In the genomic region with DNA sequence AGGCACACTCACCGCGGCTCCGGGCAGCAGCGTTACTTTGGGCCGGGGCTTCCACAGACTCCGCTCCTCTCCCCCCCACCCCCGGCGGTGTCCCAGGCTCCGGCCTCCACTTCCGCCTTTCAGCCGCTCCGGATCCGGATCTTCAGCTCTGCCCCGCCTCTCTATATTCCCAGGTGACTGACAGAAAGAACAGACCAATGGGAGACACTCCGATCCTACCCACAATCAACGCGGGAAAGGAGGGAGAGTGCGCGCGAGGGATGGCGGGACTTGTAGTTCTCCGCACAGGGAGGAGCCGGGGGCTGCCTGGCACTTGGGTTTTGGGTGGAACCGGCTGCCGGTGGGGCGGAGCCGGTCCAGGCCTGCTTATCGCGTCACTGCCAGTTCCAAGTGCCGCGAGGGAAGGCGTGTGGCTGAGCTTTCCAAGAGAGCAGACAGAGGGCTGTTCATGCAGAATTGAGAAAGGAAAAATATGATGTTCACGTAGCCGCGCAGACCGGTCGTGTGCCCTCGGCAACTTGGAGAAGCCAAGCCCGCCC, we compare ENCODE assay signal across 7 mouse cellular contexts. TPM values are rescaled to one million over a fixed set of nuclear protein-coding genes. Genes with fewer than 3 reads are reported as not detected.
DNase-seq lines count a peak whose midpoint lies in the region; ATAC-seq lines count a peak whose summit lies in the region.

A gene (minus strand): TSS at position 150 of the 539 bp plus-strand sequence.

- H3K9me3 ChIP-seq in embryonic facial prominence, embryonic 12.5 days = no peaks in the 10 kb centered on the region
- no peaks in the 10 kb centered on the region for H3K9me3 ChIP-seq in limb, embryonic 11.5 days (ENCODE audit: control insufficient read depth, low read length)
- H3K9me3 ChIP-seq in midbrain, embryonic 14.5 days (ENCODE audit: control insufficient read depth, low read length) = no peaks in the 10 kb centered on the region

- H3K4me3 ChIP-seq in embryonic facial prominence, embryonic 12.5 days = peak within 1 kb of the TSS; percentile 87
- peak within 1 kb of the TSS; percentile 96 for H3K4me3 ChIP-seq in limb, embryonic 11.5 days (ENCODE audit: low read depth, low read length)
- H3K4me3 ChIP-seq in midbrain, embryonic 14.5 days (replicated peaks; ENCODE audit: low read depth, low read length) = peak within 1 kb of the TSS; percentile 98

- under 1% methylated on average over 39 of the region's 39 CpGs for WGBS in embryonic facial prominence, embryonic 12.5 days
- WGBS in limb, embryonic 11.5 days = under 1% methylated on average over 39 of the region's 39 CpGs
- under 1% methylated on average over 39 of the region's 39 CpGs for WGBS in midbrain, embryonic 14.5 days

- peak; percentile 99 for ATAC-seq in embryonic facial prominence, embryonic 12.5 days (ENCODE audit: insufficient number of reproducible peaks, insufficient read depth, low FRiP score, low TSS enrichment)
- peak; percentile 98 for ATAC-seq in limb, embryonic 11.5 days (ENCODE audit: insufficient number of reproducible peaks, low FRiP score, low TSS enrichment, low read depth)
- ATAC-seq in midbrain, embryonic 14.5 days (ENCODE audit: low FRiP score, low TSS enrichment) = peak; percentile 98

- H3K27ac ChIP-seq in embryonic facial prominence, embryonic 12.5 days = peak within 1 kb of the TSS; percentile 42; the same call in 1 of the 2 replicates
- no peak within 1 kb of the TSS; the same call in 1 of the 2 replicates for H3K27ac ChIP-seq in limb, embryonic 11.5 days (replicated peaks; ENCODE audit: low read depth, low read length)
- peak within 1 kb of the TSS; percentile 85 for H3K27ac ChIP-seq in midbrain, embryonic 14.5 days (replicated peaks; ENCODE audit: low read depth, low read length)

- H3K36me3 ChIP-seq in embryonic facial prominence, embryonic 12.5 days = no peaks in the 10 kb centered on the region; the same call in 1 of the 2 replicates
- H3K36me3 ChIP-seq in limb, embryonic 11.5 days (ENCODE audit: control insufficient read depth, insufficient read depth, low read length) = no peaks in the 10 kb centered on the region; the same call in 1 of the 2 replicates
- peaks cover 11% of the 10 kb centered on the region for H3K36me3 ChIP-seq in midbrain, embryonic 14.5 days (ENCODE audit: control insufficient read depth, insufficient read depth, low read length)

- no peaks in the 10 kb centered on the region for H3K27me3 ChIP-seq in embryonic facial prominence, embryonic 12.5 days
- no peaks in the 10 kb centered on the region for H3K27me3 ChIP-seq in limb, embryonic 11.5 days (ENCODE audit: control insufficient read depth, insufficient read depth, low read length)
- H3K27me3 ChIP-seq in midbrain, embryonic 14.5 days (ENCODE audit: control insufficient read depth, insufficient read depth, low read length) = no peaks in the 10 kb centered on the region

- peaks cover 14% of the 10 kb centered on the region for H3K4me1 ChIP-seq in embryonic facial prominence, embryonic 12.5 days
- peaks cover 3% of the 10 kb centered on the region for H3K4me1 ChIP-seq in limb, embryonic 11.5 days (ENCODE audit: control insufficient read depth, insufficient read depth, low read length)
- peaks cover 19% of the 10 kb centered on the region for H3K4me1 ChIP-seq in midbrain, embryonic 14.5 days (ENCODE audit: control insufficient read depth, insufficient read depth, low read length)

- DNase-seq in adrenal gland, postnatal 25 days = peak; percentile 96
- peak; percentile 100 for DNase-seq in heart, adult 11 months
- DNase-seq in kidney, adult 18-20 months = peak; percentile 98
- DNase-seq in limb, embryonic 11.5 days (ENCODE audit: low spot score) = peak; percentile 99
- DNase-seq in midbrain, embryonic 14.5 days = peak; percentile 98
- peak; percentile 94 to 97 for DNase-seq in spleen, adult 18-20 months

- H3K9ac ChIP-seq in embryonic facial prominence, embryonic 12.5 days = peak within 1 kb of the TSS; percentile 85
- H3K9ac ChIP-seq in limb, embryonic 11.5 days (ENCODE audit: low read length) = peak within 1 kb of the TSS; percentile 84
- peak within 1 kb of the TSS; percentile 91 for H3K9ac ChIP-seq in midbrain, embryonic 14.5 days (replicated peaks; ENCODE audit: low read length)

- H3K4me2 ChIP-seq in embryonic facial prominence, embryonic 12.5 days (replicated peaks) = peak within 1 kb of the TSS; percentile 84
- peak within 1 kb of the TSS; percentile 74 for H3K4me2 ChIP-seq in limb, embryonic 11.5 days (ENCODE audit: low read depth, severe bottlenecking)
- peak within 1 kb of the TSS; percentile 87 for H3K4me2 ChIP-seq in midbrain, embryonic 14.5 days (ENCODE audit: low read length)

RNA-seq across cellular contexts. Expression of the gene that starts here (rescaled TPM):
- total RNA-seq in adrenal gland, postnatal 25 days (2021) = 160 and 171 TPM in 2 replicates
- polyA plus RNA-seq in embryonic facial prominence, embryonic 12.5 days (2016; fragmentation: Nextera tagmentation; extraction: Ambion mirVana) = 18.9 and 26.1 TPM in 2 replicates
- polyA plus RNA-seq in limb, embryonic 11.5 days (2014; fragmentation: Nextera tagmentation; extraction: Ambion mirVana) = 45.8 and 68.7 TPM in 2 replicates
- 86.8 and 156 TPM in 2 replicates for polyA plus RNA-seq in midbrain, embryonic 14.5 days (2014; fragmentation: Nextera tagmentation; extraction: Ambion mirVana)
